Mouse (Mus musculus): ENCODE measurements around the gene Tspan14. TPM values are rescaled to one million over a fixed set of nuclear protein-coding genes. Genes with fewer than 3 reads are reported as not detected.

Tspan14 gene
- polyA plus RNA-seq, 1 experiment from 2014 or later, result 32.9 TPM

DNA sequence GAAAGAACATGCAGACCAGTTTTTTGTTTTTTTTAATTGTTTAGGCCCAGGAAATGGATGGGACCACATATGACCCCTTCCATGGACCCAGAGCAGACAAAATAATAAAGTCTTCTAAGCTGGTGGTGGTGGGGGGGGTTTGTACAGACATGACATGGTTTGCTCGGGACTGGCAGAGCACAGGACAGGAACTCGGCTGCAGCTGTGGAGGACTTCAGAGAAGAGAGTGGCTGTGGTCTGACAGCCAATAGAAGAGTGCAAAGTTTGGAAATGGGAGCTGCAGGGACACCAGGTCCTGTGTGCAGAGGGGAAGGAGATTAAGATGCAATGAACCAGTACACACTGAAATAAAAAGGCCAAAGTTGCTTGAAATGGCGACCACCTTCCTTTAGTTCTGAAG lies 7.0 kb downstream of the Tspan14 start:
- 30% methylated on average over 3 of the region's 3 CpGs for WGBS (ENCODE audit: insufficient replicate concordance)
- ATAC-seq (ENCODE audit: low read depth) (no peak), DNase-seq (no peak)
- H3K4me2 ChIP-seq, result peak overlapping the region; percentile 36
- H3K27ac ChIP-seq, result peak overlapping the region; percentile 82
- H3K4me1 ChIP-seq (replicated peaks), result peaks cover 91% of the 10 kb centered on the region
- no peaks in the 10 kb centered on the region for H3K9me3 ChIP-seq (replicated peaks)
- H3K36me3 ChIP-seq, result no peaks in the 10 kb centered on the region
- peak overlapping the region; percentile 39; the same call in 1 of the 2 replicates for H3K9ac ChIP-seq
- no peaks in the 10 kb centered on the region for H3K27me3 ChIP-seq
- no peak overlapping the region for H3K4me3 ChIP-seq (replicated peaks)

DNA sequence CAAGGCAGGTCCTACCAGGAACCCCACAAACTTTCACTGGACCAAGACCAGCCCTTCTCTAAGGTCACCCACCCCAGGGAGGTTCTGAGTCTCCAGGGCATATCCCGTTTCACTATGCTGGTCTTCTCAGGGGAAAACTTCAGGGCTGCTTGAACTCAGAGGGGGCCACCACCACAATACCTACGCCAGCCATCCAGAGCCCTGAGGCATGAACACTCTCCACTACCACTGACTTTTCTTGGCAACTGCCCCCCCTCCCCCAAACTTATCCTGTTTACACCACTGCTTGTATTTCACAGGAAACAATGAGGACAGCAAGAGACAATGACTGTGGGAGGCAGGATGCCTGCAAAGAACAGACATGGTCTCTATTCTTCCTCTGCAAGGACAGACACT lies 7.6 kb downstream of the Tspan14 start:
- H3K9me3 ChIP-seq (replicated peaks), result no peaks in the 10 kb centered on the region
- no peaks in the 10 kb centered on the region for H3K36me3 ChIP-seq
- DNase-seq, result no peak
- ATAC-seq (ENCODE audit: low read depth), result no peak
- H3K4me2 ChIP-seq, result peak overlapping the region; percentile 36
- H3K9ac ChIP-seq, result peak overlapping the region; percentile 39
- no peaks in the 10 kb centered on the region for H3K27me3 ChIP-seq
- H3K4me1 ChIP-seq (replicated peaks), result peaks cover 91% of the 10 kb centered on the region
- H3K27ac ChIP-seq, result peak overlapping the region; percentile 82
- WGBS (ENCODE audit: insufficient replicate concordance), result 46% methylated on average over 2 of the region's 2 CpGs
- H3K4me3 ChIP-seq (replicated peaks), result no peak overlapping the region

DNA sequence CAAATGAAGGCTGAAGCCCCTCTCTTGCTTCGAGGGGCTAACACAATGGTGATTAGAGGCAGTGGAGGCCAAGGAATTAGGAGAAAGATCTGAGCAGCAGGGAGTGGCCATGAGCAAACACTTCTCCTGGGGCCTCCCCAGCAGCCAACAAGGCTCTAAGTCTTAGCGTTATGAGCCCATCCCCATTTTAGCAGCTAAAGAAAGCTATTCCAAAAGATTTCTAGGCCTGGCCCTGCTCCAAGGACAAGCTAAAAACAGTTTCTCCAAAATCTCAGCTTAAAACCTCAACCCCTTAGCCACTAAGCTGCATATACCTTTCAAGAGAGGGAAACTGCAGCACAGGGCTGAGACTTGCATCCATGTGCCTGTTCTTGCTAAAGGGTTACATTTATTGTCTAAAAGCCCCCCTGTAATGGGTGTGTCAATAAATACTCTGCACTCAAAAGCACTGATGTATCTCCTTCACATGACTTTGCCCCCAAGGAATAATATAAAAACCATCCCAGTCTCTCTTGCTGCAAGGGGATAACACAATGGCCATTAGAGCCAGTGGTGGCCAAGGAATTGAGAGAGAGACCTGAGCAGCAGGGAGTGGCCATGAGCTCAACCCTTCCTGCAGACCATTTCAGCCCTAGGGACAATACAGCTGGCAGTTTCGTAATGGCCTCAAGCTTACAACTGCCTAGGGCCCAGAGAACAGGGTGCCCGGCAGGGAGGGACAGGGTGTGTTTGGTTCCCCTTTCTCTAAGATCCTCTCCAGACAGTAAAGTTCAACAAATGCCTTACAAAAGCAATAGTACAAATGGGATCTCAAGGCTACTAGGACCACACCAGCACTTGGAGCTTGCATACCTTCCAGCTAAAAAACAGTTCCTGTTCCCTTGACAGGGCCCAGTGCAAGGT lies 8.3 kb downstream of the Tspan14 start:
- Histone ChIP-seq H3K4me1 (replicated peaks) (peaks cover 91% of the 10 kb centered on the region), H3K27me3 (no peaks in the 10 kb centered on the region), H3K4me3 (replicated peaks) (no peak overlapping the region), H3K4me2 (peak overlapping the region; percentile 36), H3K27ac (peak overlapping the region; percentile 82), H3K36me3 (no peaks in the 10 kb centered on the region), H3K9me3 (replicated peaks) (no peaks in the 10 kb centered on the region), H3K9ac (peak overlapping the region; percentile 39)
- ATAC-seq (ENCODE audit: low read depth) (no peak), DNase-seq (no peak)
- 24% methylated on average over 4 of the region's 4 CpGs for WGBS (ENCODE audit: insufficient replicate concordance)

DNA sequence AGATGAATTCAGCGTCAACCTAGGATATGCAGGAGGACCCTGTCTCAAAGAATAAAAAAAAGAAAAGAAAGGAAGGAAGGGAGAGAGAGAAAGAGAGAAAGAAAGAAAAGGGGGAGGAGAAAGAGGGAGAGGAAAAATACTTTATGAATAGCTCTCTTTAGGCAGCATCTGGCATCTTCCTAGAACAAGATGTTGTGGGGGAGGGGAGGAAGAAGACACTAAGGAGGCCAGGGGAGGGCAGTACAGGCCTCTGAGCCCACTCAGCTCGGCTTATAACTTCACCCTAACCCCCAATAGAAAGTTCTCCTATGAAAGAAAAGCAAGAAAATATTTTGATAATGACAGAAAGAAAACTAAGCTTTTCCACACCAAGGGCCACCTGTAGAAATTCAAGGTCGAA lies 9.0 kb downstream of the Tspan14 start:
- Histone ChIP-seq H3K27me3 (no peaks in the 10 kb centered on the region), H3K4me2 (peak overlapping the region; percentile 36), H3K4me1 (replicated peaks) (peaks cover 91% of the 10 kb centered on the region), H3K9me3 (replicated peaks) (no peaks in the 10 kb centered on the region), H3K27ac (peak overlapping the region; percentile 82), H3K9ac (peak overlapping the region; percentile 39; the same call in 1 of the 2 replicates), H3K4me3 (replicated peaks) (no peak overlapping the region), H3K36me3 (0 out of 2 replicates have a peak, but pooled peaks cover 3% of the 10 kb centered on the region)
- no peak for ATAC-seq (ENCODE audit: low read depth)
- DNase-seq, result no peak
- WGBS (ENCODE audit: insufficient replicate concordance), result 44% methylated on average over 3 of the region's 3 CpGs

DNA sequence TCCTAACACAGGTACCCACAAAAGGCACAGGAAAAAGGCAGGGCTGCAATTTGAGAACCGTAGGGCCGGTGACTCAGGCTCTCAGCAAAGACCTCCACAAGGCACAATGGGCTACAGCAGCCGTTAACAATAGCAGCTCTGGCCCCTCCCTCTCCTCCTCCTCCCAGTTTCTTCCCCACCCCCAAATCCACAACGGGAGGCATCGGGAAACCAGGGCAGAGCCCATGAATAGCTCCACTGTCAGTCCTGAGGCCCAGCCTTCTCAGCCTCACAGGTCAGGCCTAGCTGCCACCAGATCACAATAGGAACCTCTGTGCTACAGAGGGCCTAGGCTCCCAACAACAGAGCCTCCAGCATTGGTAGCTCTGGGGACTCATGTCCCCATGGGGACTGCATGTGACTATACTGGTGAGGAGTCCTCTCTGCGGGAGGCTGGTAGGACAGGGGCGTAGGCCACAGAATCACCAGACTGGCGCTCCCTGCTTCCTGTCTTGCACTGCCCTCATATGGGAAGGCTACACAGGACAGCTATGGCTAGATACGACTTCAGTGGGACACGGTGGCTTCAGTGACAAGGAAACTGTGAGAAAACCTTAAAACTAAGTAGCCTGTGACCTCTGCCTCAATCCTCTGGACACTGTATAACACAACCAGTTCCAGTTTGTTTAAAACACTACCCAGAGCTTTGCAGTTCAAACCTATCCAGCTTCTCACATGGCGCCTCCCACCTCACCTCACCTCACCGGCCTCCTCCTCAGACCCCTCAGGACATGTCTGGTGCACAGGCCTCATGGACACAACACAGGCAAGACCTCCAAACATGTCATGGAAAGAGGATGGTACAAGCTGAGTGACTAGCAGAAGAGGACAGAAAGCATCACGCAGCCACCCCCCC lies 10.1 kb downstream of the Tspan14 start:
- peak; percentile 34 for DNase-seq
- peak overlapping the region; percentile 46 for H3K4me2 ChIP-seq
- H3K27me3 ChIP-seq, result no peaks in the 10 kb centered on the region
- H3K9me3 ChIP-seq (replicated peaks), result no peaks in the 10 kb centered on the region
- H3K4me3 ChIP-seq (replicated peaks), result no peak overlapping the region
- H3K4me1 ChIP-seq (replicated peaks), result peaks cover 91% of the 10 kb centered on the region
- H3K36me3 ChIP-seq, result 0 out of 2 replicates have a peak, but pooled peaks cover 3% of the 10 kb centered on the region
- WGBS (ENCODE audit: insufficient replicate concordance), result 25% methylated on average over 13 of the region's 13 CpGs
- peak overlapping the region; percentile 80 for H3K27ac ChIP-seq
- peak; percentile 76 for ATAC-seq (ENCODE audit: low read depth)
- peak overlapping the region; percentile 65 for H3K9ac ChIP-seq

DNA sequence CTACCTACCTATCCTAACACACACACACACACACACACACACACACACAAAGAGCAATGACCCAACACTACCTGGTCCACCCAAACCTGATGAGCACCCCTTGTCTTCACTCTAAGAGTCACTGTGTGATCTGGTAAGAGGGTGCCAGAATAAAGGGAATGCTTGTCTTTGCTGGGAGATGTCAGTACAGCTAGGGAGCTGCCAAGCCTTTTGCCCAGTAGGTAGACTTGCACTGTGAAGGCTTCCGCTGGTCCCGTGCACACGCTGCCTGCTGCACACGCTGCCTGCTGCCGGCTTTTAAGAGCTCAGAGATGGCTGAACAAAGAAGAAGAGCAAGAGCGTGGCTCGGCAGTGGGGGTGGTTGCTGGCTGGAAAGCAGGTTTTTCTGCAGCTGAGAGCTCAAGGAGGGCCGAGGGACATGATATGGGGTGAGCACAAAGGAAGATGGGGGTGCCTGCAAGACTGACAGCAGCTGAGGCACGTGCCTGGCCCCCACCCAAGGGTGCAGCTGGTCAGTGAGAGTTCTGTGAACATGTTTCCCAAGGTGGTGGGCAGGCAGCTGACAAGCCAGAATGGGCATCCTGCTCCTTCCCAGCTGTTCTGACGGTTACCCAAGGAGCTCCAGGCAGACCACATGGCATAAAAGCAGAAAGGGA lies 10.9 kb downstream of the Tspan14 start:
- peak overlapping the region; percentile 65 for H3K9ac ChIP-seq
- H3K27me3 ChIP-seq, result no peaks in the 10 kb centered on the region
- H3K4me1 ChIP-seq (replicated peaks), result peaks cover 98% of the 10 kb centered on the region
- peak overlapping the region; percentile 80 for H3K27ac ChIP-seq
- H3K4me2 ChIP-seq, result peak overlapping the region; percentile 46
- 0 out of 2 replicates have a peak, but pooled peaks cover 3% of the 10 kb centered on the region for H3K36me3 ChIP-seq
- DNase-seq (no peak), ATAC-seq (ENCODE audit: low read depth) (no peak)
- WGBS (ENCODE audit: insufficient replicate concordance), result 24% methylated on average over 10 of the region's 10 CpGs
- no peaks in the 10 kb centered on the region for H3K9me3 ChIP-seq (replicated peaks)
- no peak overlapping the region for H3K4me3 ChIP-seq (replicated peaks)

DNA sequence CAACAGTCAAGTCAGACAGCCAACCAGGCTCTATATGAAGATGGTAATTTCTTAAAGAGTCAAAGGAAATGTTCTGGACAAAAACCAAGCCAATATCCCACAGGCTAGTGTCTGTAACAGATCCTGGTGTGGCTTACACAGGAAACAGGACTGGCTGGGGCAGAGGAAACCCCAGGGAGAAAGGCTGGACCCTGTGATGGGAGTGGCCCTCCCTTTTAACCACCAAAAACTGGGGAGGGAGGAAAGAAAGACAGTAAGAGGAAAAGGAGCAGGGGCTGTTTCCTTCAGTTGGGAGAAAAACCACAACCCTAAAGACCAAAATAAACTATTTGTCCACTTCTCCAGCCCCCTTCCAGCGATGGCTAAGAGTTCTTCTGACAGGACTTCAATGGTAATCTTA lies 11.5 kb downstream of the Tspan14 start:
- H3K4me2 ChIP-seq, result 0 out of 2 replicates have a peak overlapping the region, but pooled peaks have one; percentile 46
- H3K9me3 ChIP-seq (replicated peaks), result no peaks in the 10 kb centered on the region
- 12% methylated on average over 1 of the region's 1 CpGs for WGBS (ENCODE audit: insufficient replicate concordance)
- H3K27ac ChIP-seq, result peak overlapping the region; percentile 80
- no peak overlapping the region for H3K4me3 ChIP-seq (replicated peaks)
- ATAC-seq (ENCODE audit: low read depth) (no peak), DNase-seq (no peak)
- H3K27me3 ChIP-seq, result no peaks in the 10 kb centered on the region
- 0 out of 2 replicates have a peak overlapping the region, but pooled peaks have one; percentile 65 for H3K9ac ChIP-seq
- H3K36me3 ChIP-seq, result 0 out of 2 replicates have a peak, but pooled peaks cover 3% of the 10 kb centered on the region
- H3K4me1 ChIP-seq (replicated peaks), result peaks cover 99% of the 10 kb centered on the region

DNA sequence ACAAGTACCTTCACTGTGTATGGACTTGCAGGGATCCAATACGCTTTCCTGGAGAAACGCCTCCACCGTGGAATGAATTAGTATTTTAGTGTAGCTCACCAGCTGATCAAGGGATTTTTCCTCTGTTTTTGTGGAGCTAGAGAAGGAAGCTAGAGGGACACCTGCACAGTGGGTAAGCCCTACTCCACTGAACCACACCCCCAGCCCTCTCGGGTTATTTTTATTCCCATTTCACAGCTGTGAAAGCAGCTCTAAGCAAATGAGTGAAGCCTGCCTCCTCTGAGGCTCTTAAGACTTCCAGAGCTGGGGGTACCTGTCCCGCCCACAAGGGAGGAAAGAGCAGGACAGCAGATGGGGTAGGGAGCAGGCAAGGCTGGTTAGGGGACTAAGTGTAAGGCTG lies 13.2 kb downstream of the Tspan14 start:
- DNase-seq (no peak), ATAC-seq (ENCODE audit: low read depth) (no peak)
- no peaks in the 10 kb centered on the region for H3K9me3 ChIP-seq (replicated peaks)
- H3K27ac ChIP-seq, result 0 out of 2 replicates have a peak overlapping the region, but pooled peaks have one; percentile 14
- WGBS (ENCODE audit: insufficient replicate concordance), result 72% methylated on average over 5 of the region's 5 CpGs
- H3K9ac ChIP-seq, result no peak overlapping the region
- peaks cover 99% of the 10 kb centered on the region for H3K4me1 ChIP-seq (replicated peaks)
- H3K4me3 ChIP-seq (replicated peaks), result no peak overlapping the region
- H3K27me3 ChIP-seq, result no peaks in the 10 kb centered on the region
- peaks cover 11% of the 10 kb centered on the region for H3K36me3 ChIP-seq
- H3K4me2 ChIP-seq, result no peak overlapping the region

DNA sequence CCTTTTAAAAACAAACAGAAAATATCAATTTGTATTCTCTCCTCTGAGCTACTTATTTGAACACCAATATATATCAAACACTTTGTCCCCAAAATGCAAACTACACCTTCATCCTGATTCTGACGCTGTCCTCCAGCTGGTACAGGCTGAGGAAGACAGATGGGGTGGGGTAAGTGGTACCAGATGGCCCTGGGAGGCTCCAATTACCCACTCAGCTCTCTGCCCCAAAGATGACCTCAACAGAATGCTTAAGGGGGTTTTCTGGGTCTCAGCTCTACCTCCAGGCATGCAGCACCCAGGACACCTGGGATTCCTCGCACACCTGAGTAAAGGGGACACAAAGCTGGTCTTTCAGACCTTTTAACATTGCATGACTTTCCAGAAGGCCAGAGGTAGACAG lies 13.9 kb downstream of the Tspan14 start:
- Histone ChIP-seq H3K4me2 (no peak overlapping the region), H3K36me3 (peaks cover 12% of the 10 kb centered on the region), H3K4me1 (replicated peaks) (peaks cover 99% of the 10 kb centered on the region), H3K27ac (no peak overlapping the region; the same call in 1 of the 2 replicates), H3K27me3 (no peaks in the 10 kb centered on the region), H3K9me3 (replicated peaks) (no peaks in the 10 kb centered on the region), H3K4me3 (replicated peaks) (no peak overlapping the region), H3K9ac (no peak overlapping the region)
- ATAC-seq (ENCODE audit: low read depth) (no peak), DNase-seq (no peak)
- WGBS (ENCODE audit: insufficient replicate concordance), result 81% methylated on average over 2 of the region's 2 CpGs

DNA sequence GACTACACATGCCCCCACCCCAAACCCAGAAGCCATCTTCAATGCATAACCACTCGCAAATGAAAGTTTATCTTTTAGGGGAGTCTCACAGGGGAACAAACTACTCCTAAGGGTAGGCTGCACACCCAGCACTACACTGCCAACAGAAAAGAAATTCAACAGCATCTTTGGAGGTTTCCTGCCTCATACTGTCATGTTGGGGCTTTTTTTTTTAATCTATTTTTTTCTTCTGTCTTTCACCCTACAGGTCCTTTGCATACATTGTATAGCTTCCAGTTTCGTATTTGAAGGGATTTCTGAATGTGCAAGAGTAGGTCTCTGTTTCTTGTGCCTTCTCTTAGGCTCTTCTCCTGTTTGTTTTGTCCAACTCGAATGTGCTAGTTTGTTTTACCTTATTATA lies 14.3 kb downstream of the Tspan14 start:
- ATAC-seq (ENCODE audit: low read depth) (no peak), DNase-seq (no peak)
- H3K36me3 ChIP-seq, result peaks cover 12% of the 10 kb centered on the region
- no peak overlapping the region for H3K4me3 ChIP-seq (replicated peaks)
- no peaks in the 10 kb centered on the region for H3K9me3 ChIP-seq (replicated peaks)
- H3K27ac ChIP-seq, result no peak overlapping the region
- H3K4me2 ChIP-seq, result no peak overlapping the region
- 69% methylated on average over 3 of the region's 3 CpGs for WGBS (ENCODE audit: insufficient replicate concordance)
- H3K9ac ChIP-seq, result no peak overlapping the region
- peaks cover 99% of the 10 kb centered on the region for H3K4me1 ChIP-seq (replicated peaks)
- no peaks in the 10 kb centered on the region for H3K27me3 ChIP-seq

All from liver, embryonic 13.5 days (tissue).